Mouse (Mus musculus) cerebellum, postnatal 36 days (tissue): Measurements from ENCODE around the gene Cacna1d.
A peak's percentile ranks its signal among the peaks of the same experiment; 100 is the strongest.

Experiments used
- DNase-seq, 2 experiments: peaks; one replicate each; pipeline ENCODE4 v3.0.0; 2021 to 2022; ENCODE audit warnings: mixed read lengths in 2 of 2

The Cacna1d gene

GRCm38 (mm10) chr14:30326226-30326625, 165.0 kb downstream of the Cacna1d start:
- DNase-seq = no peak

- DNase-seq = no peak
These were observed 166.3 kb downstream of the Cacna1d start for GRCm38 (mm10) chr14:30324994-30325393.

- DNase-seq = no peak
These were observed 172.4 kb downstream of the Cacna1d start for GRCm38 (mm10) chr14:30318715-30319437.

- DNase-seq = peak; percentile 58 to 68
These were observed 173.0 kb downstream of the Cacna1d start for GRCm38 (mm10) chr14:30318293-30318692.

- DNase-seq = no peak
These were observed 173.6 kb downstream of the Cacna1d start for GRCm38 (mm10) chr14:30317616-30318015.

- no peak for DNase-seq
These were observed 179.9 kb downstream of the Cacna1d start for GRCm38 (mm10) chr14:30311206-30311889.

GRCm38 (mm10) chr14:30310236-30310635, 181.0 kb downstream of the Cacna1d start:
- DNase-seq = no peak

GRCm38 (mm10) chr14:30306221-30306620, 185.0 kb downstream of the Cacna1d start:
- DNase-seq = no peak

- no peak for DNase-seq
These were observed 191.3 kb downstream of the Cacna1d start for GRCm38 (mm10) chr14:30299946-30300345.

GRCm38 (mm10) chr14:30297492-30297891, 193.8 kb downstream of the Cacna1d start:
- no peak for DNase-seq

GRCm38 (mm10) chr14:30292135-30292463, 199.2 kb downstream of the Cacna1d start:
- DNase-seq = no peak

- DNase-seq = no peak
These were observed 199.7 kb downstream of the Cacna1d start for GRCm38 (mm10) chr14:30291389-30292134.

- no peak for DNase-seq
These were observed 206.8 kb downstream of the Cacna1d start for GRCm38 (mm10) chr14:30284446-30284845.

GRCm38 (mm10) chr14:30284022-30284421, 207.2 kb downstream of the Cacna1d start:
- DNase-seq = peak; percentile 33 to 44

- DNase-seq = no peak
These were observed 215.7 kb downstream of the Cacna1d start for GRCm38 (mm10) chr14:30275572-30275971.

- no peak for DNase-seq
These were observed 218.3 kb downstream of the Cacna1d start for GRCm38 (mm10) chr14:30272976-30273375.

- DNase-seq = no peak
These were observed 218.7 kb downstream of the Cacna1d start for GRCm38 (mm10) chr14:30272523-30272922.

- no peak for DNase-seq
These were observed 219.4 kb downstream of the Cacna1d start for GRCm38 (mm10) chr14:30271856-30272255.

GRCm38 (mm10) chr14:30270350-30270749, 220.9 kb downstream of the Cacna1d start:
- DNase-seq = no peak

GRCm38 (mm10) chr14:30265728-30266127, 225.5 kb downstream of the Cacna1d start:
- no peak for DNase-seq

- no peak for DNase-seq
These were observed 229.5 kb downstream of the Cacna1d start for GRCm38 (mm10) chr14:30261561-30262251.

GRCm38 (mm10) chr14:30257626-30258025, 233.6 kb downstream of the Cacna1d start:
- no peak for DNase-seq

GRCm38 (mm10) chr14:30256486-30256885, 234.8 kb downstream of the Cacna1d start:
- DNase-seq = no peak
